Mouse (Mus musculus): Measurements from ENCODE around the gene Emc6.

Gene Emc6

GRCm38 (mm10) chr11:73176186-73176585 is 651 bp downstream of the Emc6 start:
- DNase-seq (ENCODE audit: low spot score in 2 of 2), result no peak

- DNase-seq (ENCODE audit: low spot score in 2 of 2), result no peak
Observed at GRCm38 (mm10) chr11:73175612-73176011, 1.2 kb downstream of the Emc6 start.

GRCm38 (mm10) chr11:73172186-73172585 is 4.7 kb downstream of the Emc6 start:
- DNase-seq (ENCODE audit: low spot score in 2 of 2), result no peak

GRCm38 (mm10) chr11:73169231-73169630 is 7.6 kb downstream of the Emc6 start:
- peak; percentile 28 to 76 for DNase-seq (ENCODE audit: low spot score in 2 of 2)

GRCm38 (mm10) chr11:73168576-73168975 is 8.3 kb downstream of the Emc6 start:
- DNase-seq (ENCODE audit: low spot score in 2 of 2), result no peak

GRCm38 (mm10) chr11:73168071-73168470 is 8.8 kb downstream of the Emc6 start:
- no peak for DNase-seq (ENCODE audit: low spot score in 2 of 2)

- no peak for DNase-seq (ENCODE audit: low spot score in 2 of 2)
Observed at GRCm38 (mm10) chr11:73162284-73162683, 14.6 kb downstream of the Emc6 start.

- DNase-seq (ENCODE audit: low spot score in 2 of 2), result no peak
Observed at GRCm38 (mm10) chr11:73161616-73162015, 15.2 kb downstream of the Emc6 start.

- DNase-seq (ENCODE audit: low spot score in 2 of 2), result no peak
Observed at GRCm38 (mm10) chr11:73160811-73161200, 16.0 kb downstream of the Emc6 start.

- no peak for DNase-seq (ENCODE audit: low spot score in 2 of 2)
Observed at GRCm38 (mm10) chr11:73159957-73160810, 16.7 kb downstream of the Emc6 start, which contains the start of gene P2rx5. P2rx5 (plus strand) TSS chr11:73160421.

GRCm38 (mm10) chr11:73155071-73155470 is 21.8 kb downstream of the Emc6 start:
- no peak for DNase-seq (ENCODE audit: low spot score in 2 of 2)

- no peak for DNase-seq (ENCODE audit: low spot score in 2 of 2)
Observed at GRCm38 (mm10) chr11:73148209-73148608, 28.6 kb downstream of the Emc6 start.

GRCm38 (mm10) chr11:73146975-73147365 is 29.9 kb downstream of the Emc6 start:
- DNase-seq (ENCODE audit: low spot score in 2 of 2), result no peak

- DNase-seq (ENCODE audit: low spot score in 2 of 2), result no peak
Observed at GRCm38 (mm10) chr11:73146026-73146974, 30.5 kb downstream of the Emc6 start.

GRCm38 (mm10) chr11:73144261-73144681 is 32.6 kb downstream of the Emc6 start:
- DNase-seq (ENCODE audit: low spot score in 2 of 2), result no peak

- peak; percentile 92 to 95 for DNase-seq (ENCODE audit: low spot score in 2 of 2)
Observed at GRCm38 (mm10) chr11:73137591-73138501, 39.0 kb downstream of the Emc6 start, which contains the start of gene Haspin. Haspin (minus strand) TSS chr11:73138294.

GRCm38 (mm10) chr11:73137116-73137515 is 39.7 kb downstream of the Emc6 start:
- DNase-seq (ENCODE audit: low spot score in 2 of 2), result peak in 1 of 2 experiments; percentile 37

GRCm38 (mm10) chr11:73136587-73136986 is 40.2 kb downstream of the Emc6 start:
- DNase-seq (ENCODE audit: low spot score in 2 of 2), result no peak

GRCm38 (mm10) chr11:73134222-73134621 is 42.6 kb downstream of the Emc6 start:
- no peak for DNase-seq (ENCODE audit: low spot score in 2 of 2)

- no peak for DNase-seq (ENCODE audit: low spot score in 2 of 2)
Observed at GRCm38 (mm10) chr11:73132999-73133398, 43.8 kb downstream of the Emc6 start.

GRCm38 (mm10) chr11:73131020-73131419 is 45.8 kb downstream of the Emc6 start:
- DNase-seq (ENCODE audit: low spot score in 2 of 2), result peak in 1 of 2 experiments; percentile 46
